24 mouse cellular contexts compared by ENCODE assay signal in genomic region chr9:63936256-63936655, GRCm38 (mm10).
"Had no signal": no experiment of that assay in that cellular context is flagged by ENCODE, and none has a peak within 500 bp of the region (broad histone marks: within the 10 kb centered on the region; RNA-seq: fewer than 3 reads in every experiment).

No protein-coding gene starts in this region.

- H3K4me2 ChIP-seq: limb, embryonic 13.5 days; liver, embryonic 12.5 days; liver, embryonic 15.5 days; lung, embryonic 15.5 days; midbrain, embryonic 12.5 days; neural tube, embryonic 13.5 days; stomach, embryonic 15.5 days had no signal

- H3K36me3 ChIP-seq: limb, embryonic 10.5 days; limb, embryonic 13.5 days; liver, embryonic 12.5 days; liver, embryonic 15.5 days; lung, embryonic 15.5 days; midbrain, embryonic 12.5 days; neural tube, embryonic 13.5 days; stomach, embryonic 15.5 days had no signal

- H3K4me1 ChIP-seq: liver, embryonic 15.5 days; midbrain, embryonic 12.5 days; neural tube, embryonic 13.5 days had no signal

- H3K27ac ChIP-seq: kidney, postnatal 0 days; layer of hippocampus, adult 2 months; limb, embryonic 13.5 days; liver, embryonic 12.5 days; liver, embryonic 15.5 days; lung, embryonic 15.5 days; macrophage; midbrain, embryonic 12.5 days; neural tube, embryonic 13.5 days; stomach, embryonic 15.5 days had no signal

- ATAC-seq: liver, embryonic 12.5 days; midbrain, embryonic 16.5 days had no signal

- H3K27me3 ChIP-seq: limb, embryonic 13.5 days; liver, embryonic 15.5 days; lung, embryonic 15.5 days; neural tube, embryonic 13.5 days; stomach, embryonic 15.5 days had no signal

- DNase-seq: kidney, postnatal 25 days; layer of hippocampus, adult 9-11 months; liver; lung, adult 18-20 months; lung, postnatal 14 days; retina, postnatal 1 day; right cerebral cortex, postnatal 25 days; spleen, adult 18-20 months; thymus, adult 2 months; thymus, postnatal 14 days; thymus, postnatal 4 days had no signal

- H3K4me3 ChIP-seq: layer of hippocampus, adult 2 months; limb, embryonic 10.5 days; limb, embryonic 13.5 days; liver, embryonic 12.5 days; liver, embryonic 15.5 days; lung, embryonic 15.5 days; midbrain, embryonic 12.5 days; myocyte; neural tube, embryonic 13.5 days; stomach, embryonic 15.5 days had no signal

- H3K9ac ChIP-seq: limb, embryonic 13.5 days; liver, embryonic 12.5 days; liver, embryonic 15.5 days; lung, embryonic 15.5 days; midbrain, embryonic 12.5 days; neural tube, embryonic 13.5 days; stomach, embryonic 15.5 days had no signal

- H3K9me3 ChIP-seq: limb, embryonic 10.5 days; limb, embryonic 13.5 days; liver, embryonic 12.5 days; liver, embryonic 15.5 days; lung, embryonic 15.5 days; midbrain, embryonic 12.5 days; neural tube, embryonic 13.5 days; stomach, embryonic 15.5 days had no signal
